Mouse (Mus musculus): ENCODE results near the gene Lrrc63. TPM values are rescaled to one million over a fixed set of nuclear protein-coding genes. Genes with fewer than 3 reads are reported as not detected.

Gene Lrrc63
- total RNA-seq, 2 experiments from 2014 or later: not detected

GRCm38 (mm10) chr14:75139225-75139624 lies 8.5 kb upstream of the Lrrc63 start:
- DNase-seq: no peak
- intact Hi-C loops (cut with DNase I): no loop called here

- intact Hi-C loops (cut with DNase I): no loop called here
- no peak for DNase-seq
These were observed 7.8 kb upstream of the Lrrc63 start for GRCm38 (mm10) chr14:75138503-75138902.

GRCm38 (mm10) chr14:75136119-75136966 lies 5.7 kb upstream of the Lrrc63 start:
- intact Hi-C loops (cut with DNase I): no loop called here
- DNase-seq: peak in 1 of 2 experiments; percentile 2

- intact Hi-C loops (cut with DNase I): no loop called here
- no peak for DNase-seq
These were observed 749 bp upstream of the Lrrc63 start for GRCm38 (mm10) chr14:75131324-75131935.

- no peak for DNase-seq
- intact Hi-C loops (cut with DNase I): no loop called here
These were observed 9.0 kb downstream of the Lrrc63 start for GRCm38 (mm10) chr14:75121658-75122057.

- intact Hi-C loops (cut with DNase I): no loop called here
- DNase-seq: no peak
These were observed 27.7 kb downstream of the Lrrc63 start for GRCm38 (mm10) chr14:75102956-75103355.

GRCm38 (mm10) chr14:75077946-75078345 lies 52.7 kb downstream of the Lrrc63 start:
- intact Hi-C loops (cut with DNase I): no loop called here
- no peak for DNase-seq

- intact Hi-C loops (cut with DNase I): no loop called here
- DNase-seq: no peak
These were observed 55.1 kb downstream of the Lrrc63 start for GRCm38 (mm10) chr14:75075299-75076180.

GRCm38 (mm10) chr14:75071091-75071490 lies 59.6 kb downstream of the Lrrc63 start:
- intact Hi-C loops (cut with DNase I): no loop called here
- DNase-seq: no peak

- no peak for DNase-seq
- intact Hi-C loops (cut with DNase I): no loop called here
These were observed 61.2 kb downstream of the Lrrc63 start for GRCm38 (mm10) chr14:75069356-75069979.

- DNase-seq: no peak
- intact Hi-C loops (cut with DNase I): no loop called here
These were observed 62.1 kb downstream of the Lrrc63 start for GRCm38 (mm10) chr14:75068430-75069112.

GRCm38 (mm10) chr14:75065211-75065610 lies 65.5 kb downstream of the Lrrc63 start:
- intact Hi-C loops (cut with DNase I): no loop called here

GRCm38 (mm10) chr14:75064520-75064919 lies 66.2 kb downstream of the Lrrc63 start:
- intact Hi-C loops (cut with DNase I): no loop called here
- DNase-seq: no peak

More at GRCm38 (mm10) chr14:75065211-75065610, 65.5 kb downstream of the Lrrc63 start:
- DNase-seq: no peak

GRCm38 (mm10) chr14:75063936-75064335 lies 66.7 kb downstream of the Lrrc63 start:
- no peak for DNase-seq
- intact Hi-C loops (cut with DNase I): no loop called here

GRCm38 (mm10) chr14:75060562-75060961 lies 70.1 kb downstream of the Lrrc63 start:
- intact Hi-C loops (cut with DNase I): loop anchor here (2.0 kb wide), 1 partner anchor 136 kb away; no protein-coding TSS in a partner anchor
- peak in 1 of 2 experiments; percentile 52 for DNase-seq

- intact Hi-C loops (cut with DNase I): no loop called here
- no peak for DNase-seq
These were observed 73.7 kb downstream of the Lrrc63 start for GRCm38 (mm10) chr14:75056861-75057431.

GRCm38 (mm10) chr14:75054455-75055343 lies 76.0 kb downstream of the Lrrc63 start:
- intact Hi-C loops (cut with DNase I): no loop called here

GRCm38 (mm10) chr14:75052451-75052850 lies 78.2 kb downstream of the Lrrc63 start:
- intact Hi-C loops (cut with DNase I): no loop called here
- no peak for DNase-seq

More at GRCm38 (mm10) chr14:75054455-75055343, 76.0 kb downstream of the Lrrc63 start:
- no peak for DNase-seq
